Mouse (Mus musculus) spleen, adult 12 weeks (tissue): Measurements from ENCODE around the gene Ccdc88c.

Experiments
- DNase-seq: peaks from one replicate; pipeline ENCODE4 v3.0.0; 2022; ENCODE audit warnings: low spot score

Gene Ccdc88c

DNA sequence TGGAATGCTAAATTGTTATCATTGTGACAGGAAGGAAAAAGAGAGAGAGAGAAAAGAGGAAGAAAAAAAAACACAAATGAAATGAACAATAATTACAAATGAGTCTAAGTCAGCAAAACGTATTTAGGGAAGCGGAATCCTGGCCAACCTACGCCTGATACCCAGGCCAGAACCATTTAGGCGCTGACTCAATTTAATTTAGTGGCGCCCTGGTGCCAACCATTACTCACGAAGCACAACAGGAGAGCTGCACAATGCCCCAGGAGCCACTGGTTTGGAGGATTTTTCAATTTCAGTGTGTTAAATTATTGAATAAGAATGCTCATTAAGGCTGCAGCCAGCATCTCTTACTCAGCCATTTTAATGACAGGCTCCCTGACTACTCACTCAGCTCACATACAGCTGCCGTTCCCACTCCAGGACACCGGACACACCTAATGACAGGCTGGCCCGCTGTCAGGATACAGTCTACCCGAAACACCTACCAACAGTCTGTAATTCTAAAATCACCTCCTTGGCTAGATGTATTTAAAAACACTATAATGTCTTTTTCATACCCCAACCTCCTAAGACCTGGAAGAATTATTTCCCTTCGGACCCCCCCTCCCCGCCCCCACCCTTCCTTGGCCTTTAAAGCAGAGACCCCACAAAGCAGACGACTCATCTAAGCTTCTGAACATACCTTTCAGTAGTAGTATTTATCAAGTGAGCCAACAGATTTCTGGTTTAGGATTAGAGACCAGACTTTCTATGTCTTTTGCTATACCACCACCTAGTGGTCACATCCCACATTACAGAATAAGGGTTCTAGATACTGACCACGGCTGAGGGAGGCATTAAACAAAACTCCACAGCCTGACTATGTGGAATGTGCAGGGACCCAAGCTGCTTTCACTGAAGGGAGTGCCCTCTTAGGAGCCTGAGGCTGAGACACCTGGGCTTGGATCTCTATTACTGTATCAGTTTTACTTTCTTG lies 102.9 kb downstream of the Ccdc88c start:
- DNase-seq: no peak

GRCm38 (mm10) chr12:100924646-100925339 lies 104.1 kb downstream of the Ccdc88c start:
- DNase-seq: no peak

DNA sequence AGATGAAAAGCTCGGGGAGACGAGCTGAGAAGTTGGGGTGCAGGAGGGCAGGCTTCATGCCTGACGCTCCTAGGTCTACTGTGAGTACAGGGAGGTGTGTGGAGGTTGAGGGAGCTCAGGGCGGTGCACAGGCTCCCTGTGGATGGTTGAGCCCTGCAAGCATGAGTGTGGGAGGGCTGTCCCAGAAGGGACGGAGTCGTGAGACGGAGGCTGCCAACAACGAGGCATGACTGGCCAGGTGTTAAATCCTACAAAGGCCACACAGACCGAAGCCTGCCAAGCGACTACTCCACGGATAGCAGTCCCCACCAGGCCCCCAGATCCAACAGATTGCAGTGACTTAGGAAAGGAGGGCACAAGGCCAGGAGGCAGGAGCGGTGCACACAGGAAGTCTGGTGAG lies 118.1 kb downstream of the Ccdc88c start:
- DNase-seq: no peak

DNA sequence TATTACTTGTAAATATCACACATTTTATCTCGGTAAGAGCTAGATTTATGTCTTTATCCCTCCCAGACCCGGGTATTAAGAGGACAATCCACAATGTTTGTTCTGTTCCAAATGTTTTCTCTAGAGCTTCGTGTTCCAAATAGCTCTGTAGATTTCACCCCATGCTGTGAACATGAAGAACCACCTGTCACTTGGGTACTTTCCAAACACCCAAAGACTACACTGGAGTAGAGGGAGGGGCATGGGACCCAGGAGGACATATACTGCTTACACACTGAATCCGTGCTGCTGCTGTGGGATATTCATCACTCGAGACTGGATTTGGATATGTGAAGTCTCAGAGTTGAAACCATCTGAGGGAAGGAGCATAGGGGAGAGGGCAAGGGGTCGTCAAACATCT lies 119.1 kb downstream of the Ccdc88c start:
- DNase-seq: no peak

- no peak for DNase-seq
These were observed 120.4 kb downstream of the Ccdc88c start for GRCm38 (mm10) chr12:100908298-100909034.

GRCm38 (mm10) chr12:100907598-100908297 lies 121.1 kb downstream of the Ccdc88c start, which contains the start of gene Gpr68:
Gene Gpr68 (minus strand): TSS chr12:100908198.
- DNase-seq: no peak

GRCm38 (mm10) chr12:100906861-100907260 lies 122.0 kb downstream of the Ccdc88c start:
- DNase-seq: no peak

DNA sequence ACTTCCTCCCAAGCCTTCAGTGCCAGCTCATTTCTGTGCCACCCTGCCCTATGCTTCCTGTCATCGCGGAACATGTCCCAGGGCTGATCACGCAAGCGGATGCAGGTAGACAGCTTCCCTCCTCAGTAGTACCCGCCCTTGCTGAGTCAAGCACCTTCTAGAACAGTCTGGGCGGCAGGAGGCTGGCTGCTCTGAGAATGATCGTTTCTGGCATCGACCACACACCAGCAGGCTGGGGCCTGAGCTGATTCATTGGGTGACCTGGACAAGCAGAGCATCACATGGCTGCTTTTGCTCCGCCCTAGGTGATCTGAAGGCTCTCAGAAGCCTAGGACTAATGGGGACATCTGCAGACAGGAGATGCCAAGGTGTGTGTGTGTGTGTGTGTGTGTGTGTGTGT lies 125.1 kb downstream of the Ccdc88c start:
- peak; percentile 49 for DNase-seq

- DNase-seq: no peak
These were observed 127.5 kb downstream of the Ccdc88c start for GRCm38 (mm10) chr12:100901386-100901785.

- DNase-seq: no peak
These were observed 128.0 kb downstream of the Ccdc88c start for GRCm38 (mm10) chr12:100900901-100901300.

DNA sequence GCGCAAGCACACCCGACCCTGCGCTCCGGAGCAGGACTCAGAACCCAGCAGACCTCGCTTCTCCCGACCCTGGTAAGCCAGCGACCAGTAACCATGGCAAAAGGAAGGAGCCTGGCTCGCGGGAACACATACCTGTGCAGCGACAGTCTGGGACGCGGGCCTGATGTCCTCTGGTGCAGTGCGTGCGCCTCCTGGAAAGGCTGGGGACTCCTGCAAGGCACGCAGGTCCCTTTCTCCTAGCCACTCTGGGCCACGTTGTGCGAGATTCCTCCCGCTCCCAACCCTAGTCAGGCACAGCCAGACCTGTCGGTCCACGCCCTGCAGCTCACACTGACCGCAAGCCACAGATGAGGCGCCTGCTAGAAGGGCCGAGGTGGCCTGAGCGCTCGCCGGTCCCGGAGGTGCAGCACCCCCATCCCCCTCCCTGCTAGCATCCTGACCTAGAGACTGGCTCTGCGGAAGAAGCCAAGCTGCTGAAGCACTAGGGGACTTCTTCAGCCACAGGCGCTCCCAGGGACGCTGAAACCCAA lies 129.7 kb downstream of the Ccdc88c start:
- no peak for DNase-seq

- no peak for DNase-seq
These were observed 130.9 kb downstream of the Ccdc88c start for GRCm38 (mm10) chr12:100897736-100898650.

GRCm38 (mm10) chr12:100896661-100897060 lies 132.2 kb downstream of the Ccdc88c start:
- DNase-seq: no peak

GRCm38 (mm10) chr12:100895504-100895903 lies 133.4 kb downstream of the Ccdc88c start:
- DNase-seq: no peak

DNA sequence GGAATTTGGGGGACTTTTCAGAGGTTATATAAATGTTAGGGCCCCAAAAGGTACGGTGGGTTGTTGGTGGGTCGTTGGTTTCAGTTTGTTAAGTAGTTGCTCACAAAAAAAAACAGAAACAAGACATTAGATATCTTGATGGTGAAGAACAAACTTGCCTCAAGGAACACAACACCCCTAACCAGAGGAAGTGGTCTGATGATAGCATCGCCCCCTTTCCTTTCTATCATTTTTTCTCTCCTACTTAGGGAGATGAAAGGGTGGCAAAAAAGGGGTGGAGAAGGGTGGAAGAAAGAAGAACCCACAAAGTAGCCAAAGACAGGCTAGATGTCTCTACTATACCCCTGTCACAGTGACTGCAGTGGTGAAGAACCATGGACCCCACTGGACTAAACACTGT lies 138.3 kb downstream of the Ccdc88c start:
- DNase-seq: no peak

DNA sequence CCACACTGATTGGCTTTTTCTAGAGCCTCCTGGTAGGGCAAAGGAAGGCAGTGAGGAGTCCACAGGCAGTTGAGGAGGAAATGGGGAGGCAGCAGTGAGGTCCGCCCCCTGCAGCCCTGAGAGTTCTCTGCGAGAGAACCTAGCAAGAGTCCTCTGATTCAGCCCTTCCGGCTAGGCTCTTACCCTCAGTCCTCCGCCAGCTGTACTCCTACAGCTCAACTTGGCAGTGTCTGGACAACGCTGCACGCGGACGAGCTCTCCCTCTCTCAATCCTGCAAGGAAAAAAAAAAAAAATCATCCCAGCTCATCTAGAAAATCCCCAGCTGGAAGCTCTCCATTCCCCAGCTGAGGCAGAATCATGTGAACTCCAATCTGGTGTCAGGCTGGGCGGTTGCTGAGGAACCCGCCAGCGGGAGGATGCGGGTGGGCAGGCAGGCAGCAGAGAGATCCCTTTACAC lies 141.0 kb downstream of the Ccdc88c start:
- DNase-seq: no peak

DNA sequence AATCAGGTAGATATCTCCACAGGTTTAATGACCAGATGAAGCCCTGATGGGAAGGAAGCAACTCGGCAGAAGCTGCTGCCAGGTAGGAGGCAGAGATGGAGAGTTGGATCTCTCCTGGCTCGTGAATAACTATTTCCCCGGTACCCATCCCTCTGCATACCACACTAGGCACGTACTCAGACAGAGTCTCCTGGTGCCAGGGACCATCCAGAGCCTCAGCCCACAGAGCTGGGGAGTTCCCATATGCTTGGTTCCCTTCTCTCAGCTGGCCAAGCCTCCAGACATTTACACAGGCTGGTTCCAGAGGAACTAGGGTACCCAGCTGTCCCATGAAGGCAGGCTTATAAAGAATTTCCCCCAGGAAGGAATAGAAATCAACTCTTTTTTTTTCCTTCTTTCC lies 142.0 kb downstream of the Ccdc88c start:
- DNase-seq: no peak

GRCm38 (mm10) chr12:100885585-100885984 lies 143.3 kb downstream of the Ccdc88c start:
- DNase-seq: no peak

DNA sequence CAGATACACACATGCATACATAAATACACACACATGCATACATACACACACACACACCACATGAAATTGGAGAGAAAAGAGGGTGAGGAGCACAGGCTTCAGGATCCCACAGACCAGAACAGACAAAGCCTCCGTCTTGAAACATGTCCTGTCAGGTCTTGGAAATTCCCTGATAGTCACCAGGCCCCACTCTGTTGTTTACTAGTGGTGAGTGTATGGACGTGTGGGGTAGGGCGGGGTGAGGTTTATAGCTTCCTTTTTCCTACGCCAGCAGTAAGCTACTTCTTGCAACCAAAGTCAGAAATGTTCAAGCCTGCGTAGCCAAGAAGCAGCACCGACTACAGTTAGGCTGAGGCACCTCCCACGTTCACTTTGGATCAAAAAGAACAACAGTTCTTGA lies 145.7 kb downstream of the Ccdc88c start:
- no peak for DNase-seq

DNA sequence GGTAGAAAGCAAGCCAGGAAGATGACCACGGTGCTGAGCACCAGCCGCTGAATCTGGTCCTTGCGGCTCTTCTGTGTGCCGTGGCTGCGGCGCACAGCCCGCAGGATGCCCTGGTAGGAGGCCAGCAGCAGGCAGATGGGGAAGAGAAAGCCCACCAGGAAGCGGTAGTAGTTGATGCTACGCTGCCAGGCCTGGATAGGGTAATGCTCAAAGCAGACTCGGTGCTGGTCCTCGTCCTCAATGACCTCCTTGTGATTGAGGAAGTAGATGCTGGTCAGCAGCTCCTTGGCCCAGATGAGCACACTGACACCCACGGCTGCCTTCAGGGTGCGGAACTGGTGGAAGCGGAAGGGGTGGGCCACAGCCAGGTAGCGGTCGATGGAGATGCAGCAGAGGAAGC lies 150.3 kb downstream of the Ccdc88c start:
- DNase-seq: no peak
